Mouse (Mus musculus): ENCODE measurements around the gene Fam135a. TPM values are rescaled to one million over a fixed set of nuclear protein-coding genes. Genes with fewer than 3 reads are reported as not detected.
"Not testable (repeated sequence)": the region's sequence is repeated elsewhere in the genome, so short reads cannot be mapped to it uniquely, and the experiment has no call there.

The Fam135a gene
- polyA plus RNA-seq, 1 experiment from 2014 or later, result 2.2 TPM

DNA sequence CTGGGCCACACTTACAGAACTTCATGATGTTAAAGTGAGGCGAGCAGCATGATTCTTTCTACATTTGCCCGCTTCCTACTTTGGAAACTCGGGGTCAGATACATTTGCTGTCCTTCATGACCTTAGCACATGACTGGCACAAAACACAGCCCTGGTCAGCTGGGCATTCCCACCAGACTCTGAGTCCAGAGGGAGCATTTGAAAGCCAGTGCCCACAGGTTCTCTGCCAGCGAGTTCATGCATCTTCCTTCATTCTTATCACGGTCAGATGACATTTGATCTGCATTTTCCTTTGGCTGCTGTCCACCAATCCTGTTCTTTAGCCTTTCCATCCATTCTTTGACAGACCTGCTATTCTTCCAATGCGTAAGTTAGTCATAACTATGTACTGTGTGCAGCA, 90.1 kb downstream of the Fam135a start:
- no peaks in the 10 kb centered on the region for H3K36me3 ChIP-seq (ENCODE audit: inconsistent target)
- H3K4me3 ChIP-seq (ENCODE audit: inconsistent target), result no peak overlapping the region
- WGBS (ENCODE audit: missing documents), result 92% methylated on average over 6 of the region's 6 CpGs
- H3K79me2 ChIP-seq (ENCODE audit: inconsistent target), result no peaks in the 10 kb centered on the region
- H3K27ac ChIP-seq, result no peak overlapping the region

DNA sequence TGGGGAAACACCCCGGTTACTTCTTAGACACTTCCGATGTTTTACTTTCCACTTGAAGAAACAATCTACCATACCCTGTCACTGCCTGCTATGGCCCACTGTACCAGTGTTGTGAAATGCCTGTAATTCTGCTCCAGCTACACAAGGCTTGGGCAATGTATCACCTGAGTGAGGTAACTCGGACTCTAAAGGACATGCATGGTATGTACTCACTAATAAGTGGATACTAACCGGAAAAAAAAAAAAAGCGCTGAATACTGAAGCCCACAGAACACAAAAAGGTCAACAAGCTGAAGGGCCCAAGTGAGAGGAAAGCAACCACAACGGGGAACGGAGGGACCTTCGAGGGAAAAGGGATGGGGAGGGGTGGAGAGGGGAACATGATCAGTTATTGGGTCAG, 92.5 kb downstream of the Fam135a start:
- Histone ChIP-seq H3K36me3 (ENCODE audit: inconsistent target) (no peaks in the 10 kb centered on the region), H3K4me3 (ENCODE audit: inconsistent target) (no peak overlapping the region), H3K27ac (no peak overlapping the region), H3K79me2 (ENCODE audit: inconsistent target) (no peaks in the 10 kb centered on the region)
- 88% methylated on average over 8 of the region's 8 CpGs for WGBS (ENCODE audit: missing documents)

DNA sequence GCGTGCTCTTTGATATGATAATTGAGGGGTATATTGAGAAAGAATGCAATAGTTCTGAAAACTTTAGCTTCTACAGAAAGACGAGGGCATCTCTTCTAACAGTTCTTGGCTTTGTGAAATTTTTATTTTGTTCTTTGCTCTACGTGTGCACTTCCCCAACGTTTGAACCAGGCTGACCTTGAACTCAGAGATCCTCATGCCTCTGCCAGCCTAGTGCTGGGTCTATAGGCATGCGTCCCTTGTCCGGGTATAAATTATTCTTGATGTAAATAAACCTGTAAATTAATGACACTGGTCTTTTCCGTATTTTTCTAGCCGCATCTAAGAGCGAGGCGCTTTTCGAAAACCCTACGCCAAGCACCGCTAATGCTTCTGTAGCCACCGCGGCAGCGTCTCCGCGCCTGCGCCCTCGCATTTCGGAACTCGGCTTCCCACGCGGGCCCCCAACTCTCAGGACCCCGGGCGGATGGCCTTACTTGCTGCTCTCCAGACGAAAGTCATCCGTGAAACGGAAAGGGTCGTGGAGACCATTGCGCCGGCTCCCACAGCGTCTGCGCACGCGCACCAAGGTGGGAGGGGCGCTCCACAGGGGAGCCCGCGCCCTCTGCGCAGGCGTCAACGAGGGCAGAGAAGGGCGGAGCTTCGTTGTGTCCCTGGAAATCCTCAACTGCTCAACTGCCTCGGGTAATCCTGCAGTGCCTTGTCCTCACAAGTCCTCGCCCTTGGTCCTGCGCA, 94.9 kb downstream of the Fam135a start, which contains the start of gene Sdhaf4:
Gene Sdhaf4 (minus strand): TSS at position 587 of the 735 bp plus-strand sequence.
- peak within 1 kb of the TSS; percentile 19 for H3K27ac ChIP-seq
- H3K36me3 ChIP-seq (ENCODE audit: inconsistent target), result no peaks in the 10 kb centered on the region
- 2% methylated on average over 47 of the region's 47 CpGs for WGBS (ENCODE audit: missing documents)

DNA sequence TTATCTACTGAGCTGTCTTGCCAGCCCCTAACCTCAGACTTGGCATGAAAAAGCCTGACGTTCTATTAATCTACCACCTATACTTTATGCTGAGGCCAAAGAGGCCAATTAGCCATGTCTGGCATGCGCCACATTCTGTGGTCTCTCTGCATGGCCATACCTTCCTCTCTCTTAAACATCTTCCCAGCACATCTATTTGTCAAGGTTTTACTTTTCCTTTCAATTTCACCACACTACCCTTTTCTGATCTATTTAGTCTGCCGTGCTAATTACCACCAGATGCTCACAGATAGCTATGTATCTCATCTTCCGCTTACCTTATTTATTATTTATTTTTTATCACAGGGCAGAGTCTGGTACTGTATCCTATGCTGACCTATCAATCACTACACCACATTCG, 100.8 kb downstream of the Fam135a start:
- 0 out of 2 replicates have a peak, but pooled peaks cover 8% of the 10 kb centered on the region for H3K36me3 ChIP-seq (ENCODE audit: inconsistent target)
- no peak overlapping the region for H3K4me3 ChIP-seq (ENCODE audit: inconsistent target)
- H3K27ac ChIP-seq, result no peak overlapping the region
- H3K79me2 ChIP-seq (ENCODE audit: inconsistent target), result no peaks in the 10 kb centered on the region
- WGBS (ENCODE audit: missing documents), result 88% methylated on average over 4 of the region's 5 CpGs

More for the DNA sequence above, 94.9 kb downstream of the Fam135a start, which contains the start of gene Sdhaf4:
- no peaks in the 10 kb centered on the region for H3K79me2 ChIP-seq (ENCODE audit: inconsistent target)
- H3K4me3 ChIP-seq (ENCODE audit: inconsistent target), result peak within 1 kb of the TSS; percentile 61

DNA sequence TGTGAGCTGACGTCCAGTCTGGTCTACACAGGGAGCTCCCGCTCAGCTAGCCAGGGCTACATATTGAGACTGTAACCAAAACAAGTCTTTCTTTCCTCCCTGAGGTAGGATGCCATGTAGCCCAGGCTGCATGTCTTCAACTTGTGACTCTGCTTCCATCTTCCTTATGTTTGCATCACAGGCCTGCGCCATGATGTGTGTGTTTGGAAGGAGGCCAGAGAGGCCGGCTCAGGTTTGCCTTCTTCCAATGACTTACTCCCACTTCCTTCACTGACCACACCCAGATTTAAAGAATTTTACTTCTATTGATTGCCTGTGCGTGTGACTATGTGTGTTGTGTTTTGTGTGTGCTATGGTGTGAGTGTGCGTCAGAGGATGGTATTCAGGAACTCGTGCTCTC, 101.3 kb downstream of the Fam135a start:
- 98% methylated on average over 6 of the region's 7 CpGs for WGBS (ENCODE audit: missing documents)
- H3K4me3 ChIP-seq (ENCODE audit: inconsistent target), result no peak overlapping the region
- 0 out of 2 replicates have a peak, but pooled peaks cover 8% of the 10 kb centered on the region for H3K36me3 ChIP-seq (ENCODE audit: inconsistent target)
- H3K27ac ChIP-seq, result no peak overlapping the region
- no peaks in the 10 kb centered on the region for H3K79me2 ChIP-seq (ENCODE audit: inconsistent target)

DNA sequence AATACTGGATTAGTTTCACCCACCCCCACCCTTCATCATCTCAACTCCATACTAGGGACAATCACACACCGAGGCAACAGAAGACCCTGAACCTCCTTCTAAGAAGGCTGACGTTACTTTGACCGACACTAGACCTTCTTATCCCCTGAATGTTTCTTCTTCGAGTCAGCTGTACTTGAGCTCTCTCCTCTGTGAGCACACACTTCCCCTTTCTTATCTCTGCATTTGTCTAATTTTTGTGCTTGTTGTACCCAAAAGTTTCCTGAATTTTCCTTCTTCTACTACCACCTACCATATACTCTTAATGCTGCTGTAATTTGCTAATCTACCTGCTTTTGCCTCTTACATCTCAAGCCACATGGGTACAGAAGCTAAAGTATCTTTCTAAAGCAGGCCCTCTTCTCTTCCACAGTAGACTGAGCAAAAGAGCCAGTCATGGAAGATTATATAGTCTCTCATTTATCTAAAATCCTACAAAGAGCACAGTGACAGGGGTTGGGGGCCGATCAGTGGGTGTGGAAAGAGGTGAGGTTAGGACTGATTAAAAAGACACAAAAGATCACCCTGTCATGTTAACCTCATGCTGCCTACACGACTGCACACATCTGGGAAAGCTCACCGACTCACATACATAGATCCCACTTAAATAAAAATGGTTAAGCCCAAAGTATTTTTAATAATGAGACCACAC, 101.9 kb downstream of the Fam135a start:
- H3K4me3 ChIP-seq (ENCODE audit: inconsistent target), result no peak overlapping the region
- 86% methylated on average over 7 of the region's 7 CpGs for WGBS (ENCODE audit: missing documents)
- H3K36me3 ChIP-seq (ENCODE audit: inconsistent target), result 0 out of 2 replicates have a peak, but pooled peaks cover 8% of the 10 kb centered on the region

DNA sequence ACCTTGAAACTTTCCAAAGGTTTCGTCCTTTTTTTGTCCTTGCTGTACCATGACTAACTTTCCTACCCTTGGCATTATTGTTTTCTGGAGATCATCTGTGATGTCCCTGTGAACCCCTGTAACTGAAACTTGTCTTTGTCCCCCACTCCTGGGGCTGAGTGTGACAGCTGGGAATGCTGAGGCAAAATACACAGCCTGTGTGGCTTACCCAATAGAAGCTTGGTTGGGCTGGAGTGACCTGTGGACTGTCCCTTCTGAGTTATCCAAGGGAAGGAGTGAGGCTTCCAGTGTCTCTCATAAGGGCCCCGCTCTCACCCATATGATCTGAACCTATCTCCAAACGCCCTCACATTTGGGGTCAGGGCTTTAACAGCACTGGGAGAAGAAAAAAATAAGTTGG, 102.6 kb downstream of the Fam135a start:
- H3K36me3 ChIP-seq (ENCODE audit: inconsistent target), result 0 out of 2 replicates have a peak, but pooled peaks cover 8% of the 10 kb centered on the region
- H3K27ac ChIP-seq, result no peak overlapping the region
- H3K79me2 ChIP-seq (ENCODE audit: inconsistent target), result no peaks in the 10 kb centered on the region
- WGBS (ENCODE audit: missing documents), result 90% methylated on average over 3 of the region's 3 CpGs
- no peak overlapping the region for H3K4me3 ChIP-seq (ENCODE audit: inconsistent target)

More for the DNA sequence above, 101.9 kb downstream of the Fam135a start:
- Histone ChIP-seq H3K27ac (no peak overlapping the region), H3K79me2 (ENCODE audit: inconsistent target) (no peaks in the 10 kb centered on the region)

DNA sequence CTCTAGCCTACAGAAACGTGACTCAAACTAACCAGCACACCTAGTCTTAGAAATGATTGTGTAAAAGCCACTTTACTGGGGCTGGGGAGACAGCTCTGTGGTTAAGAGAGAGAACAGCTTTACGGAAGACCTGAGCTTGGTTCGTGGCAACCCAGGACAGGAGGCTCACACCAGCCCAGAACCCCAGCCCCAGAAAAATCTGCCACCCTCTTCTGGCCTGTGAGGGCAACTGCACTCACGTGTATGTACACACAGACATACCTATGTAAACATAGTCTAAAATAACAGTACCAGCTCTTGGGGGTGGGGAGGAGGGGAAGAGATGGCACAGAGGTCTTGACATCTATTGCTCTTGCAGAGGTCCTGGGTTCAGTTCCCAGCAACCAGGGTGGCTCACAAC, 104.7 kb downstream of the Fam135a start:
- 88% methylated on average over 4 of the region's 4 CpGs for WGBS (ENCODE audit: missing documents)
- H3K79me2 ChIP-seq (ENCODE audit: inconsistent target), result no peaks in the 10 kb centered on the region
- no peak overlapping the region for H3K4me3 ChIP-seq (ENCODE audit: inconsistent target)
- H3K27ac ChIP-seq, result no peak overlapping the region
- 0 out of 2 replicates have a peak, but pooled peaks cover 8% of the 10 kb centered on the region for H3K36me3 ChIP-seq (ENCODE audit: inconsistent target)

DNA sequence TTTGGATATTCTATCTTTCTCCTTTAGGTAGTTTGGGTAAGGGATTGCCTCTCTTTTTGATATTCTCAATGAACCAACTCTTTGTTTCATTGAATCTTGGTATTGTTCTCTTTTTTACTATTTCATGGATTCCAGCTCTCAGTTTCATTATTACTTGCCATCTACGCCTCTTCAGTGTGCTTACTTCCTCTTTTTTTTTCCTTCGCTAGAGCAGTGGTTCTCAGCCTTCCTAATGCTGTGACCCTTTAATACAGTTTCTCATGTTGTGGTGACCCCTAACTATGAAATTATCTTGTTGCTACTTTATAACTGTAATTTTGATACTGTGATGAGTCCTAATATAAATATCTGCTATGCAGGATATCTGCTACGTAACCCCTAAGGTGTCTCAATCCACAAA, 117.0 kb downstream of the Fam135a start:
- no peaks in the 10 kb centered on the region for H3K79me2 ChIP-seq (ENCODE audit: inconsistent target)
- H3K4me3 ChIP-seq (ENCODE audit: inconsistent target), result no peak overlapping the region
- no peaks in the 10 kb centered on the region for H3K36me3 ChIP-seq (ENCODE audit: inconsistent target)
- 30% methylated on average over 3 of the region's 3 CpGs for WGBS (ENCODE audit: missing documents)
- H3K27ac ChIP-seq, result no peak overlapping the region

DNA sequence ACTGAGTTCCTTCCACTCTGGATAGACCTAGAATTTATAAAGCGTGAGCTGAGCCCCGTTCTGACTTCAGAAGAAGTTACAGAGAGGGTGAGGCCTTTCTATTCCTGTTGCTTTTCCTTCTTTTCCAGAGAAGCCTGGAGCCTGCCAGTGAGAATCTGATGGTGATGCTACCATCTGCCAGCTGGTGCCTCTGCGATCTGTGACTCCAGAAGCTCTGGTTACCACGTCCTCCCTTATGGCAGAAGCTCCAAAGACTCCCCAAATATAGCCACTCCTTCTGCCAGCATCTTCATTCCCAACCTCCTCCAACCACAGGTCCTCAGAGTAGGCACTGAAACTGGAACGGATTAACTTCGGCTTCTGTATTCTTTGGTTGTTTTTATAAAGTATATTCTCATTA, 121.9 kb downstream of the Fam135a start:
- no peak overlapping the region for H3K4me3 ChIP-seq (ENCODE audit: inconsistent target)
- no peaks in the 10 kb centered on the region for H3K36me3 ChIP-seq (ENCODE audit: inconsistent target)
- H3K79me2 ChIP-seq (ENCODE audit: inconsistent target), result no peaks in the 10 kb centered on the region
- 92% methylated on average over 6 of the region's 6 CpGs for WGBS (ENCODE audit: missing documents)
- H3K27ac ChIP-seq, result no peak overlapping the region

DNA sequence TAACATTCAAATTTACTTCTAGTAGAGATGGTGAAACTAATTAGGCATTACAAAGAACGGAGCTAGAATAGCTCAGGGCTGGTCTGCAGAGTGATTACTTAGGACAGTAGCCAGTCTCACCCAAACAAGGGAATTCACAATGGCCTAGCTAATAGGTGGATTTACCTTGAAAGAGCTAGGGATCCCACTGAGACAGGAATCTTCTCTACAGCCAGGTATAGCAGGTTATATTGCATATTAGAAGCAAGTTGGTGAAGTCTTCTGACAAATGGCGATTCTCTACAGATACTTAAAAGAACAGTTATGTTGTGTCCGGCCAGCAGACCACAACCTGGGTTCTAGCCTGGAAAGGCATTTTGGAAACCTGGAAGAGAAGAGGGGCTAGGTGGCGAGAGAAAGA, 129.0 kb downstream of the Fam135a start:
- WGBS (ENCODE audit: missing documents), result 100% methylated on average over 3 of the region's 4 CpGs

DNA sequence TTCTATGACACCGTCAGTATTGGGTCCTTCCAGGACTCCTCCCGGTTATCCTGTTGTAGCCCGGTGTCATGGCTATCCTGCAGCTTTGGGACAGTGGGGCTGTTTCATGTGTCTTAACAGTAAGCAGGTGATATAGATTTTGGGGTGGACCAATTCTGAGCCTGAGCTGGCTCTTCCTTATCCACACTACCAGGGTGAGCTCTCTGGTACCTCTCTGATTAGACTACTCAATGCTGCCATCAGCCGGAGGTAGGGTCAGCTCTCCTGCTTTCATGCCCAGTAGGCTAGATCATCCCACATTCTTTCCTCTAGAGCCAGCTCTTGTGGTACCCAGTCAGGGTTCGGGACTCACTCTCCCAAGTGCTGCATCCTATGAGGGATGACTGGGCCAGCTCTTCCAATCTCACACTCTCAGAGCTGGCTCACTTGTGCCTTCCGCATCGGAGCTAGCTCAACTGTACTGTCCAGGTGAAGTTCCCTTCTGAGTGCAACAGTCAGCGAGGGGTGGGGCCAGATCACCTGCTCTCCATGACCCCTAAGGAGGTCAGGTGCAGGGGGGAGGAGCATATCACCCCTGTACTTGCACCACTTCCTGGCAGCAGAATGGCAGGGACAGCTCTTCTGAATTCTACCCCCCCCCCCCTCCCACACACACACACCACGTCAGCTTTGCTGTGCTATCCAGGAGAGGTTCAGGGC, 132.0 kb downstream of the Fam135a start:
- Histone ChIP-seq H3K27ac (no peak overlapping the region), H3K4me3 (ENCODE audit: inconsistent target) (no peak overlapping the region), H3K79me2 (ENCODE audit: inconsistent target) (no peaks in the 10 kb centered on the region), H3K36me3 (ENCODE audit: inconsistent target) (no peaks in the 10 kb centered on the region)
- 92% methylated on average over 8 of the region's 9 CpGs for WGBS (ENCODE audit: missing documents)

More for the DNA sequence above, 129.0 kb downstream of the Fam135a start:
- not testable (repeated sequence) for H3K4me3 ChIP-seq (ENCODE audit: inconsistent target); H3K36me3 ChIP-seq (ENCODE audit: inconsistent target); H3K27ac ChIP-seq; H3K79me2 ChIP-seq (ENCODE audit: inconsistent target)

DNA sequence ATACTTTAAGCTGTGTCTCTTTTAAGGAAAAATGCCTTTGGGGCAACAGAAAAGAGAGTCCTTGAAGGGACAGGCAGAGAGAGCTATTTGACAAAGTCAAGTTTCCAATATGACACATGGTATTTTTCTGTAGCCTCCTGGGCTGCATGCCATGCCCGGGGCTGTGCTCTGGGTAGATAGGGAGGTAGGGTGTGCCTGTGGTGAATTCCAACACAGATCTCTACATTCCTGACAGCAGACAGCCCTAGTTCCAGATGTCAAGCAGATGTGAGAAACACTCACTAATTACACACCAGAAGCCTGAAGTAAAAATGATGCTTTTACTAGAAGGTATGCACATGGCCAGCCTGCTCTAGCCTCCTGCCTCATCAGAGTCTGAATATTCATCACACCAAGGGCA, 133.9 kb downstream of the Fam135a start:
- no peaks in the 10 kb centered on the region for H3K36me3 ChIP-seq (ENCODE audit: inconsistent target)
- no peak overlapping the region for H3K27ac ChIP-seq
- no peaks in the 10 kb centered on the region for H3K79me2 ChIP-seq (ENCODE audit: inconsistent target)
- H3K4me3 ChIP-seq (ENCODE audit: inconsistent target), result no peak overlapping the region
- WGBS (ENCODE audit: missing documents), result 69% methylated on average over 1 of the region's 1 CpGs

Measured in macrophage (primary cell).